Mouse (Mus musculus) c-Kit-negative CD71-positive TER-119-positive erythroid progenitor cells, embryonic 14.5 days (primary cell): Measurements from ENCODE around the gene Topbp1.

Experiments
- DNase-seq: peaks from one replicate; pipeline ENCODE4 v3.0.0-alpha.2; 2013; ENCODE audit warnings: low read depth, low spot score

The Topbp1 gene

GRCm38 (mm10) chr9:103385600-103385999, 80.6 kb downstream of the Topbp1 start:
- DNase-seq = no peak

- DNase-seq = no peak
Measured at GRCm38 (mm10) chr9:103386573-103386972, 81.6 kb downstream of the Topbp1 start.

- no peak for DNase-seq
Measured at GRCm38 (mm10) chr9:103387011-103387653, 82.1 kb downstream of the Topbp1 start.

- DNase-seq = no peak
Measured at GRCm38 (mm10) chr9:103389261-103389660, 84.2 kb downstream of the Topbp1 start.

- DNase-seq = no peak
Measured at GRCm38 (mm10) chr9:103391796-103392372, 86.9 kb downstream of the Topbp1 start.

GRCm38 (mm10) chr9:103393256-103393655, 88.2 kb downstream of the Topbp1 start:
- DNase-seq = no peak

- no peak for DNase-seq
Measured at GRCm38 (mm10) chr9:103398509-103399157, 93.6 kb downstream of the Topbp1 start.
